Mouse (Mus musculus) ES-CJ7 (cell line): Measurements from ENCODE around the gene Retreg1.

Experiments used
- DNase-seq: peaks from one replicate; pipeline ENCODE4 v3.0.0; 2011; ENCODE audit warnings: low read depth, low spot score

The Retreg1 gene

DNA sequence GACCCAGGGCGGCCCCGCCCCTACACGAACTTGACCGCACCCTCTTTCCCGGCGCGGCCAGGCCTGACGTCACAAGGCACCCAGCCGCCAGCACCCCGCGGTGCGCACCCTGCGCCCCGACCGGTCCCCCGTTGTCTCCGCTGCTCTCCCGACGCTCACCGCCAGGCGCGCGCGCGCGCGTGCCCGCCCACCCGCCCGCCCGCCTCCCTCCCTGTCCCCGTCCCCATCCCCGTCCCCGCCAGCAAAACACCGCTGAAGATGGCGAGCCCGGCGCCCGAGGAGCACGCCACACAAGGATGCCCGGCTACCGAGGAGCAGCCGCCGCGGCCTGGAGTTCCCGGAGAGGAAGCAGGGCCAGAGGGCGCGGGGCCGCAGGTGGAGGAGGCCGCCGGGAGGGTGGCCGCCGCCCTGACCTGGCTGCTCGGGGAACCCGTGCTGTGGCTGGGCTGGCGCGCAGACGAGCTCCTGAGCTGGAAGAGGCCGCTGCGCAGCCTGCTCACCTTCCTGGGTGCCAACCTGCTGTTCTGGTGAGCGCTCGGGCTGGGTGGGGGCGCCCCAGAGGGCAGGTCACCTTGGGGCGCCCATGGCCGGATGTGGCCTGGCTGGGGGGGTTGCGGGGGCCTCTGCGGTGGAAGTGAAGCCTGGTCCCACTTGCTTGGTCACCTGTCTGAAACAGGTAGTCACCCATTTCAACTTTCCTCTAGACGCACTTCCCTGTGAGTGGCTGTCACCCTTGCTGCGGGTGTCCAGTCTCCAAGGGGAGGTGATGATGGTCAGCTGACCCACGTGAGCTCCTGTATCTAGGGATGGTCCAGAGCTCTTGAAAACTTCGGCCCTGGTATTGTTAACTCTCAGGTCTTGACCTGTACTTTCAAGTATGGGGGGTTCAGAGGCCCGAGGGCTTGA is at the start of gene Retreg1:
Retreg1 (plus strand) TSS at position 95 of the 906 bp plus-strand sequence.
- DNase-seq, result no peak

DNA sequence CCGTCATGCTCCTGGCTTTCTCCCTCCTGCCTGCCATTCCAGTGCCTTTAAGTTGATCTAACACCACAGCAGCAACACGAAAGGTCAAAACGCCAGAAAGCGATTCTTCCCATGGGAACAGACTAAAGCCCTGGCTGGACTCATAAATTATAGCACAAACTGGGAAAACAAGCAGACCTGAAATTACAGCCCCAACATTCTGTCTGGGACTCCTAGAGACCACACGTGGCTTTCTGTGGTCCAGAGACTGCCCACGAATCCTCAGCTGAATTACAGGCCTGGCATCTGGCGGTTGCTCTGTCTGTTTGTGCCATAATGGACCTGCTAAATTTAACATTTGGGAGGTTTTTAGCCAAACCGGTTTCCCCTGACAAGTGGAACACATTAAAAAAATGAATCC is 48.9 kb upstream of the Retreg1 start:
- no peak for DNase-seq

DNA sequence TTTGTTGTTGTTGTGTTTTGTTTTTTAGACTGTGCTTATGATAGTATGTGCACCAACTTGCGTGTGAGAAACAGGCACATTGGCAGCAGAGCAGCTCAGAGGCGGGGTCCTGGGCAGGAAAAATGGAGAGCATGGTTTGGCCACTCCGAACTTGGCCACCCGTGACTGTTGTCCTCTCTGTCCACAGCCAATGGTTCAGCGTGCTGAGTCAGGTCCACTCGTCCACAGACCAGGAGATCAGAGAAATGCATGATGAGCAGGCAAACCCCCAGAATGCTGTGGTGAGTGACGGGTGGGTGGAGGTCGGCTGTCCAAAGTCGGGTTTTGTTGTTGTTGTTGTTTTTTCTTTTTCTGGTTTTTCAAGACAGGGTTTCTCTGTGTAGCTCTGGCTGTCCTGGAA is 47.5 kb upstream of the Retreg1 start:
- no peak for DNase-seq

DNA sequence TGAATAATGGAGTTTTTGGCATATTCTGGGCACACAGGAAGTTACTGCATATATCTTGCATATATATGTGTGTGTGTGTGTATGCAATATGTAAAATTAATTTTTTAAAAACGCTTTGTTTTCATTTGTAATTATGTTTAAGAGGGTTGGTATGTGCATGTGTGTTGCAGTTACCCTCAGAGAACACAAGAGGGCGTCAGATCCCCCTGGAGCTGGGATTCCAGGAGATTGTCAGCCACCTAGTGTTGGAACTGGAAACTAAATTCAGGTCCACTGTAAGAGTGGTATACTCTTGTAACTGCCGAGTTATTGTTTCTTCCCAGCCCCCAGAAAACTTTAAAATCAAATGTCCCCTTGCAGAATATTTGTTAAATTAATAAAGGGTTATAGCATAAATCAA is 46.6 kb upstream of the Retreg1 start:
- peak; percentile 86 for DNase-seq

DNA sequence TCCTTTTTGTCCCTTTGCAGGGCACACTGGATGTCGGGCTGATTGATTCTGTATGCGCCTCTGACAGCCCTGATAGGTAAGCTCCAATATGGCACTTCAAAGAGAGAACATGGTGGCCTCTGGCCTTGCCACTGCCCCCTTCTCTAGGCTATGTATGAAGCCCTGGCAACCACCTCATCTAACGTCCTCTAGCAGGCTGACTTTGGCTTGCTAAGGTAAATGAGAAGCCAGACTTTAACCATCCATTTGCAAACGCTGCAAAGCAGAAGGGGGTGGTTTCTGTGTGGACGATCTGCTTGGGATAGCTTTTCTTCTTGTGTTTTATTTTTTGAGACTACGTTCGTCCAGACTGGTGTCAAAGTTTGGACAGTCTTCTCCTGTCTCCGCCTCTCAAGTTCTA is 45.8 kb upstream of the Retreg1 start:
- DNase-seq, result no peak

DNA sequence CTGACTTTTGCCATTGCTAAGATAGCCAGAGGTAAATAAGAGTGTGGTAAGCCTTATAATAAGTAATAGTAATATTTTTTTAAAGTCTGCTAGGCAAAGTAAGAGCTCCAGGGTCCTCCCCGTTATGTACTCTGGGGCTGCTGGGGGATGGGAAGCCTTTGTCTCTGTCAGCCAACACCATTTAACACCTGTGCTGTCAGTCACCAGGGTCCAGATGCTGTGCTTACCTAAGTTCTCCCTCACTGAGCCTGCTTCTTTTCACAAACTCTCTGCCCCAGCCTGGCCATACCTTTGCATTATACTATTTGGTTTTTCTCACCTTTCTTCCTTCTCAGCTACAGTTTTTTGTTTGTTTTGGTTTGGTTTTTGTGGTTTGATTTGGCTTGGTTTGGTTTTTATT is 45.1 kb upstream of the Retreg1 start:
- no peak for DNase-seq

DNA sequence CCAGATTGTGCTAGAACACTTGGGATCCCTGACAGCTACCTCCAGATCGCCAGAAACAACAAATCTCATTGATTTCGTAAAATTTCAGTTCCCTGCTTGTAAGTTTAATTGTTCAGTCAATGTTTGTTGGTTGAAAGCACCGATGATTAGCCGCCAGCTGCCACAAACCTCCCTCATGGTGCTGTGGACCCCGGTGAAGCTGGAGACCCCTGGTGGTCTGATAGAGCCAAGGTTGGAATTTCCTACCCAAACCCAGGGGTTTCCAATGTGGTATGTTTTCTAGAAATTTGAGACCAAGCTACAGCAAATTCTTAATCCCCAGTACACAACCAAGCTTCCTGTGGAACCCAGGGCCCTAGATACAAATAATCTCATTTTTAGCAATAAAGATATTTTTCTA is 41.3 kb upstream of the Retreg1 start:
- DNase-seq, result no peak

DNA sequence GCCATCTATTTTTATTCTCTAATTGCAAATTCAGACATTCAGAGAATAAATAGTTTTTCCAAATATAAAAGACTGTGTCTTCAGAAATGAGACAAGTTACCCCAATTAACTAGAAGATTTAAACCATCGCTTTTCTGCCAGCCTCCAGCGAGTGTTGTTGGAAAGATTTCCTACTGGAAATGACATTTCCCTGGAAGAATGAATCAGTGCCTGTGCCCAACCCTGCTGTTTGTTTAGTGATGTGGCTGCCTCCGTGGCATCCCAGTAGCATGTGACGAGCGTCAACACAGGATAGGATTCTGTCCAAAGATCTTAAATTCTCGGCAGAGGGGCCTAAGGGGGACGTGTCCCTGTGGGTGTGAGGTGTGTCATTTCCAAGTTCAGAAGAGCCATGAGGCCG is 40.8 kb upstream of the Retreg1 start:
- DNase-seq, result no peak

DNA sequence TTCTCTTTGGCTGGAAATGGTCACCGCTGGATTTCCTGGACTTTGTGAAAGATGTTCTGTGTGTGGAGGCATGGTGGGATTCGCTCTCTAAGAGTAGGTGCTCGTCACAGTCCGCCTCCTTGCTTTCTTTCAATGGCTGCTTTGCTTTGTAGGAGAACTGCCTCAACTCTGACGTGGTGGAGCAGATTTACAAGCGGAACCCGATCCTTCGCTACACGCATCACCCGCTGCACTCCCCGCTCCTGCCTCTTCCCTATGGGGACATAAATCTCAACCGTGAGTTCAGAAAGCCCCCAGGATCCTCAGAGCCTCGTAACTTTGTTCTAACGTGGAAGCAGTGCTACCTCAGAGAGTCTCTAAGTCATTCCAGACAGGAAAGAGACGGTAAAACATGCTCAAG is 39.9 kb upstream of the Retreg1 start:
- no peak for DNase-seq

DNA sequence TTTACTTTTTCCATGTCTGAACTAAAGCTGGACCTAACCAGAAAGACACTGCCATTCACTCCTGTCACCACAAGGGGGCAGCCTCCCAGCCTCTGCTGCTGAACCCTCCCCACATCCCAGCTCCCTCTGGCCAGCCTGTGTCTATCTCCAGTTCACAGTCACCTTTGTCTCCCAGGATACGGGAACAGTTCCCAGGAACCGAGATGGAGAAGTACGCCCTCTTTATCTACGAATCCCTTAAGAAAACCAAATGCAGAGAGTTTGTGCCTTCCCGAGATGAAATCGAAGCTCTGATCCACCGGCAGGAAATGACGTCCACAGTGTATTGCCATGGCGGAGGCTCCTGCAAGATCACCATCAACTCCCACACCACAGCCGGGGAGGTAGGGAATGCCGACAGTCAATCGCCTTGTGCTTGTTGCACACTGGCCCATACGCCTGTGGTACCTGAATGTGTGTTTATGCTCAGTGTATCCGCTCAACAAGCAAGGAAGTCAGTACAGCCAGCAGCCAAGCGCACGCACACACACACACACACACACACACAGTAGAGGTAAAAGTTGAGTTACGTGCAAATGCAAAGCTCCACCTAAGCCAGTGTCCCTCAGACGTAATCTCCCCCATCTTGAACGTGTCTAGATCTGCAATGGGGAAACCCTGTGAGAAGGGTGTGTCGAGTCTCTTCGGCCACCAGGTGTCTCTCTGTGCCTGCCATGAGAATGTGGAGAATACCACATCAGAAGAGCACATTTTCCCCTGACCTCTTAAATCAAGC is 37.5 kb upstream of the Retreg1 start:
- peak; percentile 81 for DNase-seq

DNA sequence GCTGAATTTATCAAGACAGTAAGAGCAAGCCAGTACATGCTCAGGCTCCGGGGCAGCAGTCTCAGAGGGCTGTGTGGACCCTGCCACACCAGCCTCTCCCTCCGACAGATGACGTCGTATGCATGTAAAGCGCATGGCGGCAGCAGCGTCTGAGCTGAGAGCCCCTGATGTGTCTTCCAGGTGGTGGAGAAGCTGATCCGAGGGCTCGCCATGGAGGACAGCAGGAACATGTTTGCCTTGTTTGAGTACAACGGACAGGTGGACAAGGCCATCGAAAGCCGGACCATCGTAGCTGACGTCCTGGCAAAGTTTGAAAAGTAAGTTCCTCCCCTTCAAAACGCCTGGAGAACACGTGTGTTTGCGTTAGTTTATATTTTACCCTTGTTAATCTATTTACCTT is 36.6 kb upstream of the Retreg1 start:
- DNase-seq, result no peak

DNA sequence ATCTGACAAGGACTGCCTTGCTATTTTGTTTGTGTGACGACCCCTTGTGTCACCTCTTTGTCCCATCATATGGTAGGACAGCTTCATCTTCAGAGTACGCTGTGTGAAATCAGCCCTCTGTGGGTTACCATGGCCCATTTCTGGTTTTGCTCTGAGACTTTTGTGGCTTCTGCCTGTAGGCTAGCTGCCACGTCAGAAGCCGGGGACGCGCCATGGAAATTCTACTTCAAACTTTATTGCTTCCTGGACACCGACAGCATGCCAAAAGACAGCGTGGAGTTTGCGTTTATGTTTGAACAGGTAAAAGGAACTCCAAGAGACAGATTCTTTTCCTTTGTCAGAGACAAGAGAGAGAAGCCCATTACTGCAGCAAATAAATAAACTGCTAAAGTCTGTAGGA is 36.1 kb upstream of the Retreg1 start:
- DNase-seq, result no peak

DNA sequence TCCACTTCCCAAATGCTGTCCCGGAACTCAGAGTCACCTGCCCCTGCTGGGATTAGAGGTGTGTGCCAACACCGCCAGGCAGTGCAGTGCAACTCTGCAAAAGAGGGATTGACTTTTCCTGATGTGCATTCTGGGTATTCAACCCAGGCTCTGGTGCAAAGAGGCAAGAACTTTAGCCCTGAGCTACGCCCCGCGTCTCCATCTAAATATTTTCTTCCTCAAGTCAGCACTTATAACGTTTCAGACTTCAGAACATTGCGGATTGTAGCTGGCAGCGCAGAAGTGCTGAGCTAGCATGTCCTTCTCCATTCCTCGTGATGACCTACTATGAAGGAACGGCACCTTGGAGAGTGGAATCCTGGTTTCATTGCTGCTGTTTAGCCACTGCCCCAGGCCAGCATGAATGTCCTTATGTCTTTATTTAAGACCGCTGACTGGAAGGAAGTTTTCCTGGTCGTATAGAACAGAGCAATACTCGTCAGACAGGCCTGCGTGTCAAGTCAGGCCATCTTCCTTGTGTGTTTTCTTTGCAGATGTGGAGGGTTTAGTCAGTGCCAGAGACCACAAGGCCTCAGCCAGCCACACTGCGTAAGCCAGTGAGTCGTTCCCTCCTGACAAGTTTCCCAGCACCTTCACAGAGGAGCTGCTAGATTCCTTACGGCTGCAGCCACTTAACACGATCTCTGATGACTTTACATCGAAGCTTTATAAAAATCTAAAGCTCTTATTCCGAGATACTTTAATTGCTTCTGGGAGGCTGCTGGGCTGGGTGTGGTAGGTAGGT is 34.1 kb upstream of the Retreg1 start:
- DNase-seq, result no peak

DNA sequence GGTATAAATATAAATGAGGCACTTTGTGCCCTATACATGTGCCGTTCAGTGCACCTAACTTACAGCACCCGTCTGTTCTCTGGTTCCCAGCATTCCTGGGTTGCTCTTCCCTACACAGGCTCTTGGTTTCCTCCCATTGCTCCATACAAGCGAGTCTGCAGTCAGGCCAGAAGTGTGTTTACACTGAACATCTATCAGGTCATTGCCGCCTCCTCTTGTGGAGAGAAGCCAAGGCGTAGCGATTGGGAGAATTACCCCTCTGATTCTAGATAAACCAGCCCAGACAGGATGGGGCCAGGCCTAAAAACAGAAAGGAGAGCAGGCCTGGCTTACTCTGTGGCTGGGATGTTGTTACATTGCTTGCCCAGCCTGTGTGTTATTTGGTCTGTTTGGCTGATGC is 33.3 kb upstream of the Retreg1 start:
- DNase-seq, result no peak

DNA sequence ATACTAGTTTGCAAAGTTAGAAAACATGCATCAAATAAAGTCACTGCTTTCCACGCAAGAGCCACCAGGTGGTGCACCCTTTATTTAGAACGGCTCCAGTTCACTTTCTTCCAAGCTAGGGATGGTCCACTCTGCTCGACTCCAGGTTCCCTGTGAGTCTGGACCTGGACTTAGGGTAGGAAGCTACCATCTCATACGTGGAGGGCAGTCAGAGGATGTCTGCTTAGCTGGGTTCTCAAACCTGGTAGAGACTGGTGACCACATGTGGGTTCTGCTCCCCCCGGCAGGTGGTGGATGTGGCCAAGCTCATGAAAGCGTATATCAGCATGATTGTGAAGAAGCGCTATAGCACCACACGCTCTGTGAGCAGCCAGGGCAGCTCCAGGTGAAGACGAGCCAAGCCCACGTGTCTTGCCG is 31.1 kb upstream of the Retreg1 start:
- DNase-seq, result no peak

DNA sequence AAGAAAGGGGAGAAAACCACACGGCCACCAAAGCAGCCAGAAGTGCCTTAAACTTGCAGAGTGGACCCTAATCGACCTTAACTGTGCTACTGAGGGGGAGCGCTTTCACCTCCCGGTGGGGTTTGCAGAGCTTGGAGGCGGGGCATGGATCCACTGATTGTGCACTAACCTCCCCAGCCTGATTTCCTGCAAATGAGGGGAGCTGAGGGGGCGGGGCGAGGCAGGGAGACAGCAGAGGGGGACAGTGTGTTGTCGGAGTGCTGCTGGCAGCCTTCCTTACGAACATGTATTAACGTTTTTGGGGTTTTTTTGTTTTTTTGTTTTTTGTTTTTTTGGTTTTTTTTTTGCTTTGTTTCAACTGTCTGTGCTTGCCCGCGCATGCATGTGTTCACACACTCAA is 30.5 kb upstream of the Retreg1 start:
- no peak for DNase-seq

DNA sequence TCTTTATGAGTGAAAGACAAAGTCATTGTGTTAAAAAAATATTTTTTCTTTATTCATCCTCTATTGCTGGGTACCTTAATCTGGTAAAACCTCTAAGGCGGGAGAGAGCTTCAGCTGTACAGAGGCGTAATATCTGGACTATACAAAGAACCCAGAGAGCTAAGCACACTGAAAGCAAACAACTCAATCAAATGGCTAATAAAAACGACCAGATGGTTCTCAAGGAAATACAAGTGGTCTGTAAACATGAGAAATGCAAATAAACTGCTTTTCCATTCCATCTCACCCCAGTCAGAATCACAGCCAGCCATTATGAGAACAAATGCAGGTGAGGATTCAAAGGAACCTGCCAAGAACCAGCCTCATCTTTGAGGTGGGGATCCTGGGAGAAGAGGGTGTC is 28.4 kb upstream of the Retreg1 start:
- no peak for DNase-seq

DNA sequence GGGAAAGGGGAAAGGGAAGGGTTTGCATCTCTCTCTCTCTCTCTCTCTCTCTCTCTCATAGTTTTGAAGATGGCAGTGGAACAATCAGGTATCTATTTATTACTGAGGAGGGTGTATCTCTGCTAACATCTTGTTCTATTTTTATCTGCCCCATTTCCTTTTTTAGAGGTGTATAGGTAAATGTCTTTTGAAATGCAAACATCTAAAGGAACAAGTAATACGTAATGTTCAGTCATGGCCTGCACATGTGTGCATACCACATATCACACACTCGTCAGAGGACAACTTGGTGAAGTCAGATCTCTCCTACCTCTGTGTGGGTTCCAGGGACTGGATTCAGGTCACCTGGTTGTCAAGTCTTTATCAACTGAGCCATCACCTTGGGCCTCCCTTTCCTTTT is 25.8 kb upstream of the Retreg1 start:
- no peak for DNase-seq

DNA sequence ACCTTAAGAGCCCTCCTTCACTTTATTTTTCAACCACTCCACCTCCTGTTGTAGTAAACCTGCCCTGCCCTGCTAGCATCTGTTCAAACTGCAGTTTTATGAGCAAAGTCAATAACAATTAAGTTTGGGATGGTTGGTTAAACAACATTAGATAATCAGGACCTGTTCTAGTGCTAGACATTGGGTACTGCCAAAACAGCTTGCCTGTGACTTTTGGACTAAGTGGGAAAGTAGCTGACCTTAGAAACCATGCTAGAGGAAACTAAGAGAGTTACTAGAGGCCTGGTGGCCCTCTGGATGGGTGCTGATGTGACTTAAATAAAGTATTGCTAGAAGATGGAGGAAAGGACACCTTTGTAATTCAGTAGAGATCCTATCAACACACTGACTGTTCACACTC is 21.0 kb upstream of the Retreg1 start:
- DNase-seq, result no peak

DNA sequence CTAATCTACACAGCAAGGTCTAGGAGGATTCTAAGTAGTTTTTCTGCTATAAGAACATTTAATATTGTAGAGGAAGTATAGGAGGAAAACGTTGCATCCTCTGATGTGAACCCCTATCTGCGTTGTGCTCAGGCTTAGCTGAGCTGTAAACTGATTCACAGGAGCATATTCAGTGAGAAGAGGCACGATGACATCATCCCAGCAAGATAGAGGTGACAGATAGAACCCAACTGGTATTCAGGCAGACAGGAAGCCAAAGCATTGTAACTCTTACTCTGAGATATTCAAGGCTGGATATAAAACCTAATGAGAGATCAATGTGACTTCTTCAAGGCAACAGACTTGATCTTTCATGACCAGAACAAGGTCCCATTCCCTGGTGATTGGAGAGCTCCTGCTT is 20.3 kb upstream of the Retreg1 start:
- DNase-seq, result no peak

DNA sequence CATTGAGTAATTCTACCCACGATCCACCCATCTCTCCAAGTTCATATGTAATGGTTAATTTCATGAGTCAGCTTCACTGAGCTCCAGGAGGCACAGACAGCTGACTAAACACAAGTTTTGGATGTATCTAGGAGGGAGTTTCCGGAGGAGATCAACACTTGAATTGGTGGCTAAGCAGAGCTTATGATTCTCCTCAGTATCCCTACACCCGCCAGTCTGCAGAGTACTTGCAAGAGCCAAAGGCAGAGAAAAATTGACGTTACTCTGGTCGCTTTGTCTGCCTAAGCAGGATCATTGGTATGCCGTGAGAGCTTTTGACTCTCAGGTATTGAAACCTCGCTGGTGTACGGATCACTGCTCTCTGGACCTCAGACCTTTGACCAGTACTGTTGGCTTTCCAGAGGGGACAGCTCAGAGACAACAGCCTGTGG is 16.4 kb upstream of the Retreg1 start:
- DNase-seq, result no peak

DNA sequence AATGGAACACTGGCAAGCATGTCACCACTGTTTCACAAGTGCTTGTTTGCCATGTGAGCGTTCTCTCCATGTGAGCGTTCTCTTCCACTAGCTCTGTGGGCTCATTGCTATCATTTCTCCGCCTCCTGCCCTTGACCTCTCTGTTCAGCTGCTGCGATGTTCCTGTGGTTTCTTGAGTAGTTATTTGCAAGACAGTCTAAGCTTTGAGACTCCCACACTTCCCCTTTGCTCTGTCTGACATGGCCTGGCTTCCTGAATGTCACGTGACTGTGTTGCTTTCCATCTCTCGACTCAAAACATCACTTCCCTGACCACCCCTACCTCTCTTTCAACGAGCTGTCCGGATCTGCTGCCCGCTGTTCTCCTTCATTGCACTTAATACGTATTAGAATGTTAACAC is 14.5 kb upstream of the Retreg1 start:
- DNase-seq, result peak; percentile 63
